Comparison of ENCODE assay signal across 8 mouse cellular contexts in genomic region chr5:32745705-32746655, GRCm38 (mm10). TPM values are rescaled to one million over a fixed set of nuclear protein-coding genes. Genes with fewer than 3 reads are reported as not detected.
DNase-seq lines count a peak whose midpoint lies in the region; ATAC-seq and TF ChIP-seq lines count a peak whose summit lies in the region.

No protein-coding gene starts in this region.

- H3K36me3 ChIP-seq in hindbrain, embryonic 15.5 days = no peaks in the 10 kb centered on the region
- peaks cover 16% of the 10 kb centered on the region; the same call in 1 of the 2 replicates for H3K36me3 ChIP-seq in macrophage (ENCODE audit: inconsistent target)

- no peak overlapping the region for H3K9ac ChIP-seq in hindbrain, embryonic 15.5 days

- ATAC-seq in hindbrain, embryonic 15.5 days (ENCODE audit: low FRiP score, low read depth) = peak; percentile 73

- peaks cover 78% of the 10 kb centered on the region for H3K79me2 ChIP-seq in macrophage (ENCODE audit: inconsistent target)

- peak overlapping the region; percentile 89 for H3K27ac ChIP-seq in gastrocnemius, adult 2 months
- peak overlapping the region; percentile 52; the same call in 1 of the 2 replicates for H3K27ac ChIP-seq in hindbrain, embryonic 15.5 days (replicated peaks)
- H3K27ac ChIP-seq in macrophage = peak overlapping the region; percentile 96

- intact Hi-C loops in gastrocnemius, adult 2 months (cut with DNase I) = loop anchor here (1.0 kb wide), 1 partner anchor 32 kb away; no protein-coding TSS in a partner anchor

- H3K4me2 ChIP-seq in hindbrain, embryonic 15.5 days = peak overlapping the region; percentile 29

- peak; percentile 91 for DNase-seq in NIH3T3 (ENCODE audit: low read depth)
- peak; percentile 23 to 29 for DNase-seq in cerebellum, postnatal 36 days
- DNase-seq in gastrocnemius, adult 2 months = peak; percentile 86
- peak; percentile 54 to 69 for DNase-seq in left cerebral cortex, adult 9 months (ENCODE audit: low spot score in 2 of 2)
- peak; percentile 87 for DNase-seq in retina, postnatal 1 day
- peak; percentile 82 for DNase-seq in urinary bladder, postnatal 14 days (ENCODE audit: low spot score)

- no peaks in the 10 kb centered on the region for H3K27me3 ChIP-seq in hindbrain, embryonic 15.5 days

- H3K9me3 ChIP-seq in hindbrain, embryonic 15.5 days = no peaks in the 10 kb centered on the region

- WGBS in hindbrain, embryonic 15.5 days = 10% methylated on average over 6 of the region's 10 CpGs
- WGBS in macrophage (ENCODE audit: missing documents) = under 1% methylated on average over 10 of the region's 10 CpGs

- H3K4me1 ChIP-seq in hindbrain, embryonic 15.5 days (replicated peaks) = peaks cover 14% of the 10 kb centered on the region

- H3K4me3 ChIP-seq in gastrocnemius, adult 2 months = peak overlapping the region; percentile 82
- H3K4me3 ChIP-seq in hindbrain, embryonic 15.5 days = peak overlapping the region; percentile 23
- peak overlapping the region; percentile 81 for H3K4me3 ChIP-seq in macrophage (ENCODE audit: inconsistent target)

- no peak for TF ChIP-seq CTCF in gastrocnemius, adult 2 months (IDR thresholded peaks at IDR 0.05)

RNA-seq across cellular contexts. Expression of gene Pisd, which starts 39.5 kb away (rescaled TPM):
- 10 to 100 TPM; 10.5 to 15.8 TPM for total RNA-seq in gastrocnemius, adult 2 months (2021)
- polyA plus RNA-seq in hindbrain, embryonic 15.5 days (2015; fragmentation: Nextera tagmentation; extraction: Ambion mirVana) = 88.6 and 99.7 TPM in 2 replicates
- 100 to 1,000 TPM in 25 of 26 experiments, 10 to 100 TPM in 1; 94.3 to 193 (median 137) TPM for total RNA-seq in macrophage (2018; cell fraction: chromatin; rRNA removed)
- total RNA-seq in macrophage (2018; cell fraction: cytosol; rRNA removed) = 100 to 1,000 TPM in 17 of 26 experiments, 10 to 100 TPM in 9; 84.6 to 140 (median 105) TPM
- 100 to 1,000 TPM; 111 to 198 (median 145) TPM for total RNA-seq in macrophage (2018; cell fraction: nucleus; rRNA removed)
- 95.0 to 105 TPM (median 99.2 TPM) in 3 replicates for polyA plus RNA-seq in macrophage (2018)

Comparison
In these comparisons a context has a peak if more than half of its experiments do, and no peak if none do; other contexts are left out.
1. Peak in every context shown above with its lines: DNase-seq, ATAC-seq, H3K4me3 ChIP-seq and H3K27ac ChIP-seq.
2. DNase-seq: peak in every context shown above with its lines; median percentile 91 in NIH3T3; 87 in retina, postnatal 1 day; 86 in gastrocnemius, adult 2 months; 82 in urinary bladder, postnatal 14 days; 62 in left cerebral cortex, adult 9 months; 26 in cerebellum, postnatal 36 days.
3. H3K4me3 ChIP-seq: peak in every context shown above with its lines; median percentile 82 in gastrocnemius, adult 2 months; 81 in macrophage; 23 in hindbrain, embryonic 15.5 days.